Mouse (Mus musculus) ES-Bruce4 (cell line): ENCODE data around the gene Nmt2.

Experiments
- CTCF ChIP-seq: IDR thresholded peaks from one replicate; pipeline ENCODE4 v1.8.1; 2011; ENCODE audit warnings: low read depth, low read length
- EP300 ChIP-seq: IDR thresholded peaks from 2 replicates; pipeline ENCODE4 v1.6.1; 2011; ENCODE audit warnings: low read depth, low read length; ENCODE audit not compliant: insufficient read depth
- POLR2A ChIP-seq: IDR thresholded peaks from one replicate; pipeline ENCODE4 v1.8.1; 2011; ENCODE audit warnings: low read length; ENCODE audit not compliant: insufficient read depth

DNA sequence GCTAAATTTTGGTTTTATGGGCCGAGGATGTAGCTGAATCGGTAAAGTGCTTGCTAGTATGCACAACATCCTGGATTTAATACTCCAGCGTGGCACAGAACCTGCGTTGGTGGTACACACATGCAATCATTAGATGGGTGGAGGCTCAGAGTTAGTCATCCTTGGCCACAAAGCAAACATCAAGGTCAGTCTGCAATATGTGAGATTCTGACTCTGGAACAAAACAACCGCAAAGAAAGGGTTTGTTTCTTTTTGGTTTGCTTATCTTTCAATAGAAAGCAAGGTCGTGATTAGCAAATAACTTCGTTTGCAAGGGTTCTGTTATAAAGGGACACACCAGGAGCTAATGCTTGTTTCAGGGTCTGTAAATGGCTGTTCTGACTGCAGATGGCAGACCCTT, 6.5 kb upstream of the Nmt2 start:
- TF ChIP-seq CTCF (no peak), POLR2A (no peak), EP300 (no peak)
